Mouse (Mus musculus) megakaryocyte progenitor cell, adult 5-6 weeks (primary cell): ENCODE measurements around the gene Zar1. TPM values are rescaled to one million over a fixed set of nuclear protein-coding genes. Genes with fewer than 3 reads are reported as not detected.

ENCODE experiments used
- total RNA-seq, 2 experiments: library from RNA; stranded (forward) in 1 of 2; stranded (reverse) in 1 of 2; fragments of 157-497, 149-512 nt in 1 of 2; fragments of 200-1000 nt in 1 of 2; gene quantifications; 2 replicates each; pipeline versions ENCODE4 v1.2.3 to v1.2.4; 2015 to 2017

The Zar1 gene
- total RNA-seq, 2 experiments from 2014 or later = not detected

Other genes with a start within 250 kb of the Zar1 start
- gene Corin, start 76.8 kb downstream of the Zar1 start, total RNA-seq (2015) = not detected in 2 replicates
- not detected in 2 replicates for gene Corin, start 76.8 kb downstream of the Zar1 start, total RNA-seq (2017)
- 15.3 and 21.6 TPM in 2 replicates for gene Nfxl1, start 21.6 kb downstream of the Zar1 start, total RNA-seq (2015)
- gene Nfxl1, start 21.6 kb downstream of the Zar1 start, total RNA-seq (2017) = 13.0 and 25.4 TPM in 2 replicates
- gene Gm5868, start 6.3 kb upstream of the Zar1 start, total RNA-seq (2015) = not detected in 2 replicates
- not detected in 2 replicates for gene Gm5868, start 6.3 kb upstream of the Zar1 start, total RNA-seq (2017)
- gene Cnga1, start 63.0 kb upstream of the Zar1 start, total RNA-seq (2015) = not detected in 2 replicates
- not detected in 2 replicates for gene Cnga1, start 63.0 kb upstream of the Zar1 start, total RNA-seq (2017)
- gene Nipal1, start 66.5 kb upstream of the Zar1 start, total RNA-seq (2015) = not detected in 2 replicates
- gene Nipal1, start 66.5 kb upstream of the Zar1 start, total RNA-seq (2017) = 1.3 TPM in 1 of 2 replicates, not detected in the other
- 0.57 and 1.2 TPM in 2 replicates for gene Txk, start 171.5 kb upstream of the Zar1 start, total RNA-seq (2015)
- gene Txk, start 171.5 kb upstream of the Zar1 start, total RNA-seq (2017) = 0.08 and 0.41 TPM in 2 replicates